Mouse (Mus musculus) c-Kit-positive CD71-negative TER-119-negative erythroid progenitor cells, embryonic 14.5 days (primary cell): ENCODE results near the gene Stk32c.

ENCODE experiments used
- DNase-seq: peaks from one replicate; pipeline ENCODE4 v3.0.0-alpha.2; 2013; ENCODE audit warnings: low read depth

Gene Stk32c

GRCm38 (mm10) chr7:139143785-139144184 lies 69.3 kb downstream of the Stk32c start:
- no peak for DNase-seq

GRCm38 (mm10) chr7:139139921-139140461 lies 73.1 kb downstream of the Stk32c start:
- no peak for DNase-seq

GRCm38 (mm10) chr7:139136906-139137491 lies 76.1 kb downstream of the Stk32c start:
- DNase-seq, result no peak

- no peak for DNase-seq
Observed at GRCm38 (mm10) chr7:139135236-139135635, 77.9 kb downstream of the Stk32c start.

GRCm38 (mm10) chr7:139133446-139133845 lies 79.7 kb downstream of the Stk32c start:
- no peak for DNase-seq

- DNase-seq, result no peak
Observed at GRCm38 (mm10) chr7:139131538-139131937, 81.6 kb downstream of the Stk32c start.

- no peak for DNase-seq
Observed at GRCm38 (mm10) chr7:139130361-139130760, 82.7 kb downstream of the Stk32c start.

- no peak for DNase-seq
Observed at GRCm38 (mm10) chr7:139128994-139129393, 84.1 kb downstream of the Stk32c start.

- no peak for DNase-seq
Observed at GRCm38 (mm10) chr7:139126549-139126948, 86.6 kb downstream of the Stk32c start.

GRCm38 (mm10) chr7:139125881-139126280 lies 87.2 kb downstream of the Stk32c start:
- DNase-seq, result no peak

GRCm38 (mm10) chr7:139119775-139120153 lies 93.3 kb downstream of the Stk32c start:
- no peak for DNase-seq

- DNase-seq, result peak; percentile 36
Observed at GRCm38 (mm10) chr7:139119152-139119774, 93.8 kb downstream of the Stk32c start.

- DNase-seq, result no peak
Observed at GRCm38 (mm10) chr7:139107908-139108650, 105.0 kb downstream of the Stk32c start.

GRCm38 (mm10) chr7:139105705-139106104 lies 107.4 kb downstream of the Stk32c start:
- no peak for DNase-seq

GRCm38 (mm10) chr7:139105076-139105475 lies 108.0 kb downstream of the Stk32c start:
- DNase-seq, result no peak

GRCm38 (mm10) chr7:139103960-139104381 lies 109.1 kb downstream of the Stk32c start:
- DNase-seq, result no peak

GRCm38 (mm10) chr7:139101826-139102225 lies 111.3 kb downstream of the Stk32c start:
- DNase-seq, result no peak

- no peak for DNase-seq
Observed at GRCm38 (mm10) chr7:139101286-139101804, 111.8 kb downstream of the Stk32c start.

- no peak for DNase-seq
Observed at GRCm38 (mm10) chr7:139100531-139101095, 112.5 kb downstream of the Stk32c start.

- DNase-seq, result no peak
Observed at GRCm38 (mm10) chr7:139096399-139096798, 116.7 kb downstream of the Stk32c start.

GRCm38 (mm10) chr7:139095282-139095681 lies 117.8 kb downstream of the Stk32c start:
- DNase-seq, result no peak

GRCm38 (mm10) chr7:139094761-139095160 lies 118.3 kb downstream of the Stk32c start:
- no peak for DNase-seq
